ENCODE assay signal across 8 mouse cellular contexts in the genomic region with DNA sequence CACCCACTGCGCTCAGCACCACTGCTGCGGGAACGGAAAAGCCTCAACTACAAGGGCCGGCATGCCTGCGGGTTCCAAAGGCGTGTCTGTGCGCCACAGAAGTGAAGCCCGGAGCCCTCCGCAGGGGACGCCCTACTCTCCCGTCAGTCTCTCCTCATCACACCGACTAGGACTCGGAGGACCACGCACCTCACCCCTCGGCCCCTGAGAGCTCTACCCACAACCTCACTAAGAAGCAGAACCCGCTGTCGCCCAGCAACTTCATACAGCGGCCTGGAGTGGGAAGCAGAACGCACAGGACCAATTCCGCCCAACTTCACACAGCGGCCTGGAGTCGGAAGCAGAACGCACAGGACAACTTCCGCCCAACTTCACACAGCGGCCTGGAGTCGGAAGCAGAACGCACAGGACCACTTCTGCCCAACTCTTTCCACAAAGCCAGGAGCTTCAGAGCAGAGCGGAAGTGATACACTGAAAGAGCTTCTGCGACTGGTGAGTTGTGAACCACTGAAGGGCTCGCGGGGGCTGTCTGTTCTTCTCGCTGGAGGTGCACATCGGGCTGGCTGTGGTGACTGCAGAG. TPM values are rescaled to one million over a fixed set of nuclear protein-coding genes. Genes with fewer than 3 reads are reported as not detected.
DNase-seq lines count a peak whose midpoint lies in the region; ATAC-seq lines count a peak whose summit lies in the region.

Nif3l1 (plus strand) TSS at position 9 of the 580 bp plus-strand sequence.
Ppil3 (minus strand) TSS at position 344 of the 580 bp plus-strand sequence.

- H3K4me3 ChIP-seq in intestine, embryonic 14.5 days (ENCODE audit: low read depth, low read length) = peak within 1 kb of the TSS; percentile 61

- peaks cover 37% of the 10 kb centered on the region for H3K36me3 ChIP-seq in intestine, embryonic 14.5 days (ENCODE audit: control insufficient read depth, insufficient read depth, low read length)

- H3K27ac ChIP-seq in intestine, embryonic 14.5 days (ENCODE audit: low read depth) = peak within 1 kb of the TSS; percentile 87

- H3K27me3 ChIP-seq in intestine, embryonic 14.5 days (replicated peaks; ENCODE audit: control insufficient read depth, insufficient read depth, low read length) = no peaks in the 10 kb centered on the region

- H3K9me3 ChIP-seq in intestine, embryonic 14.5 days (ENCODE audit: control insufficient read depth, low read length) = no peaks in the 10 kb centered on the region

- WGBS in intestine, embryonic 14.5 days = under 1% methylated on average over 33 of the region's 33 CpGs

- intact Hi-C loops in left cerebral cortex, postnatal 14 days (cut with DNase I) = loop anchor here (2.0 kb wide), 1 partner anchor 22 kb away; no protein-coding TSS in a partner anchor

- ATAC-seq in intestine, embryonic 14.5 days (replicated peaks; ENCODE audit: low FRiP score, low TSS enrichment, low read depth) = peak; percentile 92

- H3K9ac ChIP-seq in intestine, embryonic 14.5 days (ENCODE audit: low read length) = peak within 1 kb of the TSS; percentile 79

- peak; percentile 67 to 71 for DNase-seq in adrenal gland, adult 18-20 months (ENCODE audit: low spot score in 2 of 2)
- DNase-seq in embryo, embryonic 11 days = peak; percentile 91
- peak; percentile 84 for DNase-seq in gastrocnemius, postnatal 25 days
- peak; percentile 93 for DNase-seq in intestine, embryonic 14.5 days (ENCODE audit: low spot score)
- DNase-seq in left cerebral cortex, postnatal 14 days (ENCODE audit: low spot score in 2 of 2) = peak; percentile 91 to 95
- peak; percentile 87 for DNase-seq in mesoderm, embryonic 11.5 days (ENCODE audit: low read depth, low spot score)
- DNase-seq in right cerebral cortex, postnatal 36 days (ENCODE audit: low spot score in 2 of 2) = peak; percentile 88 to 92
- DNase-seq in yolk sac, embryonic 10.5 days (ENCODE audit: low spot score) = peak; percentile 90

- H3K4me1 ChIP-seq in intestine, embryonic 14.5 days (replicated peaks; ENCODE audit: control insufficient read depth, insufficient read depth, low read length) = peaks cover 11% of the 10 kb centered on the region

- peak within 1 kb of the TSS; percentile 84 for H3K4me2 ChIP-seq in intestine, embryonic 14.5 days (ENCODE audit: low read length)

RNA-seq across cellular contexts. Expression of gene Nif3l1, which starts in this region (rescaled TPM):
- total RNA-seq in adrenal gland, adult 18-20 months (2021) = 10 to 100 TPM; 15.6 to 17.7 TPM
- total RNA-seq in gastrocnemius, postnatal 25 days (2021) = 1 to 10 TPM; 6.8 to 8.5 TPM
- 53.1 and 55.3 TPM in 2 replicates for polyA plus RNA-seq in intestine, embryonic 14.5 days (2014; fragmentation: Nextera tagmentation; extraction: Ambion mirVana)
- 10 to 100 TPM; 17.8 to 18.9 TPM for total RNA-seq in left cerebral cortex, postnatal 14 days (2021)

RNA-seq across cellular contexts. Expression of gene Ppil3, which starts in this region (rescaled TPM):
- 10 to 100 TPM; 27.9 to 29.4 TPM for total RNA-seq in adrenal gland, adult 18-20 months (2021)
- total RNA-seq in gastrocnemius, postnatal 25 days (2021) = 10 to 100 TPM; 17.2 to 17.8 TPM
- 58.7 and 64.1 TPM in 2 replicates for polyA plus RNA-seq in intestine, embryonic 14.5 days (2014; fragmentation: Nextera tagmentation; extraction: Ambion mirVana)
- 10 to 100 TPM; 22.4 to 25.1 TPM for total RNA-seq in left cerebral cortex, postnatal 14 days (2021)

Comparison
In these comparisons a context has a peak if more than half of its experiments do, and no peak if none do; other contexts are left out.
1. Peak in every context shown above with its lines: DNase-seq, ATAC-seq, H3K4me3 ChIP-seq and H3K27ac ChIP-seq.